ENCODE assay signal across 10 mouse cellular contexts in genomic region chr6:115987096-115987747, GRCm38 (mm10). TPM values are rescaled to one million over a fixed set of nuclear protein-coding genes. Genes with fewer than 3 reads are reported as not detected.
A peak's percentile ranks its signal among the peaks of the same experiment; 100 is the strongest.
DNase-seq lines count a peak whose midpoint lies in the region; ATAC-seq and TF ChIP-seq lines count a peak whose summit lies in the region.
"Had no signal": no experiment of that assay in that cellular context is flagged by ENCODE, and none has a peak within 500 bp of the region (broad histone marks: within the 10 kb centered on the region; RNA-seq: fewer than 3 reads in every experiment).

No protein-coding gene starts in this region.

- TF ChIP-seq POLR2A in CH12.LX (IDR thresholded peaks at IDR 0.05; ENCODE audit: low read depth, low read length): no peak; the same call in 1 of the 2 replicates

- no peak for DNase-seq in hindbrain, embryonic 10.5 days (ENCODE audit: low spot score)
- DNase-seq in CH12.LX (ENCODE audit: extremely low read depth): peak; percentile 82
- peak; percentile 58 to 68 for DNase-seq in kidney, postnatal 36 days
- no peak for DNase-seq in testis, postnatal 14 days (ENCODE audit: low spot score)
- DNase-seq in layer of hippocampus, adult 9-11 months: no peak
- DNase-seq: gastrocnemius, postnatal 14 days had no signal

- ATAC-seq in hindbrain, embryonic 16.5 days: no peak
- no peak for ATAC-seq in megakaryocyte-erythroid progenitor cell, adult 5-6 weeks (replicated peaks; ENCODE audit: low FRiP score, low TSS enrichment, poor library complexity, severe bottlenecking)

- peak; percentile 84 for TF ChIP-seq EP300 in CH12.LX (IDR thresholded peaks at IDR 0.05; ENCODE audit: low read length)

- 70% methylated on average over 9 of the region's 9 CpGs for WGBS in hindbrain, embryonic 10.5 days
- WGBS in hindbrain, embryonic 16.5 days: 58% methylated on average over 9 of the region's 9 CpGs

- no peak overlapping the region for H3K4me2 ChIP-seq in hindbrain, embryonic 16.5 days (ENCODE audit: low read length)
- H3K4me2 ChIP-seq in CH12.LX (ENCODE audit: insufficient read depth, low read depth, poor library complexity, severe bottlenecking): peak overlapping the region; percentile 71

- peaks cover 37% of the 10 kb centered on the region for H3K27me3 ChIP-seq in hindbrain, embryonic 10.5 days (ENCODE audit: insufficient read depth, poor library complexity, severe bottlenecking)
- H3K27me3 ChIP-seq in hindbrain, embryonic 16.5 days (replicated peaks; ENCODE audit: control insufficient read depth, insufficient read depth, low read length): peaks cover 9% of the 10 kb centered on the region
- H3K27me3 ChIP-seq in CH12.LX (replicated peaks): no peaks in the 10 kb centered on the region

- no peak overlapping the region; the same call in none of the 2 replicates for H3K9ac ChIP-seq in hindbrain, embryonic 16.5 days (ENCODE audit: low read depth, low read length)
- peak overlapping the region; percentile 27 for H3K9ac ChIP-seq in CH12.LX (ENCODE audit: insufficient read depth, low read depth)

- peaks cover 74% of the 10 kb centered on the region for H3K4me1 ChIP-seq in hindbrain, embryonic 10.5 days (replicated peaks)
- peaks cover 21% of the 10 kb centered on the region for H3K4me1 ChIP-seq in hindbrain, embryonic 16.5 days (ENCODE audit: control insufficient read depth, insufficient read depth, low read depth, low read length)
- H3K4me1 ChIP-seq in CH12.LX (ENCODE audit: control insufficient read depth in 1 of 2, insufficient read depth in 2 of 2): peaks cover 48 to 94% of the 10 kb centered on the region in 2 experiments
- peaks cover 61% of the 10 kb centered on the region for H3K4me1 ChIP-seq in brown adipose tissue, adult 24 weeks (ENCODE audit: control insufficient read depth, insufficient read depth, insufficient read length, low read length)

- H3K4me3 ChIP-seq in hindbrain, embryonic 10.5 days: 0 out of 2 replicates have a peak overlapping the region, but pooled peaks have one; percentile 4
- no peak overlapping the region for H3K4me3 ChIP-seq in hindbrain, embryonic 16.5 days (ENCODE audit: low read length)
- peak overlapping the region in 1 of 3 experiments; percentile 8 for H3K4me3 ChIP-seq in CH12.LX (replicated peaks in 1 of 3; ENCODE audit: low read depth in 2 of 3, low read length in 2 of 3, poor library complexity in 1 of 3)
- peak overlapping the region; percentile 9; the same call in 1 of the 2 replicates for H3K4me3 ChIP-seq in brown adipose tissue, adult 24 weeks (ENCODE audit: insufficient read depth, low read depth, low read length)
- H3K4me3 ChIP-seq: myocyte had no signal

- in situ Hi-C loops in CH12.LX (cut with MboI; ENCODE audit: low pct_ligation_motif_present, low pct_unique_long_range_greater_than_20kb, low sequenced_read_pairs): no loop called here

- TF ChIP-seq RAD21 in CH12.LX (IDR thresholded peaks at IDR 0.05; ENCODE audit: low read depth, low read length): no peak

- no peak for TF ChIP-seq CTCF in CH12.LX (conservative IDR thresholded peaks at IDR 0.05 in 1 of 2, IDR thresholded peaks at IDR 0.05 in 1 of 2; ENCODE audit: low read depth in 2 of 2, low read length in 2 of 2)

- dilution Hi-C loops in CH12.LX (cut with MboI; ENCODE audit: extremely low pct_ligation_motif_present, extremely low pct_unique_long_range_greater_than_20kb, low sequenced_read_pairs): no loop called here

- H3K9me3 ChIP-seq in hindbrain, embryonic 10.5 days: no peaks in the 10 kb centered on the region
- H3K9me3 ChIP-seq in hindbrain, embryonic 16.5 days (ENCODE audit: control insufficient read depth, low read length): no peaks in the 10 kb centered on the region
- H3K9me3 ChIP-seq in CH12.LX (replicated peaks; ENCODE audit: low read length): no peaks in the 10 kb centered on the region

- no peaks in the 10 kb centered on the region for H3K36me3 ChIP-seq in hindbrain, embryonic 10.5 days
- no peaks in the 10 kb centered on the region for H3K36me3 ChIP-seq in hindbrain, embryonic 16.5 days (ENCODE audit: control insufficient read depth, insufficient read depth, low read length)
- H3K36me3 ChIP-seq in CH12.LX (replicated peaks in 1 of 2; ENCODE audit: control insufficient read depth in 1 of 2, insufficient read depth in 1 of 2, low read length in 1 of 2): peaks cover 0 to 11% of the 10 kb centered on the region in 2 experiments

- peaks cover 43% of the 10 kb centered on the region for H3K79me2 ChIP-seq in CH12.LX (replicated peaks; ENCODE audit: control insufficient read depth, extremely low read depth, insufficient read depth, poor library complexity, severe bottlenecking)

- peak overlapping the region; percentile 70 for H3K27ac ChIP-seq in hindbrain, embryonic 10.5 days
- no peak overlapping the region; the same call in 1 of the 2 replicates for H3K27ac ChIP-seq in hindbrain, embryonic 16.5 days (ENCODE audit: low read depth, low read length)
- H3K27ac ChIP-seq in CH12.LX (ENCODE audit: insufficient read depth, low read depth): peak overlapping the region; percentile 97
- 0 out of 2 replicates have a peak overlapping the region, but pooled peaks have one; percentile 14 for H3K27ac ChIP-seq in brown adipose tissue, adult 24 weeks (replicated peaks; ENCODE audit: low read depth, low read length)

TF ChIP-seq in CH12.LX, 34 proteins besides CTCF, POLR2A, EP300 and RAD21 (continues in another document):
- TF ChIP-seq E2F4 (IDR thresholded peaks at IDR 0.05; ENCODE audit: insufficient replicate concordance, low read depth, low read length) (no peak), IRF4 (IDR thresholded peaks at IDR 0.05; ENCODE audit: low read depth, low read length) (peak; percentile 68), ELF1 (IDR thresholded peaks at IDR 0.05; ENCODE audit: low read depth, low read length) (peak; percentile 46; the same call in 1 of the 2 replicates), MXI1 (IDR thresholded peaks at IDR 0.05; ENCODE audit: low read depth, low read length) (peak; percentile 79), UBTF (IDR thresholded peaks at IDR 0.05; ENCODE audit: low read depth, low read length) (peak; percentile 30; the same call in 1 of the 2 replicates), BHLHE40 (IDR thresholded peaks at IDR 0.05; ENCODE audit: low read depth, low read length) (peak; percentile 92), ETS1 (conservative IDR thresholded peaks at IDR 0.05; ENCODE audit: low read depth, low read length) (peak; percentile 87), ZC3H11A (IDR thresholded peaks at IDR 0.05; ENCODE audit: low read depth, low read length) (no peak), TCF12 (IDR thresholded peaks at IDR 0.05; ENCODE audit: low read depth, low read length) (peak; percentile 95), JUN (IDR thresholded peaks at IDR 0.05; ENCODE audit: insufficient read depth, low read depth, low read length) (no peak), MYC (IDR thresholded peaks at IDR 0.05; ENCODE audit: low read depth, low read length) (0 out of 2 replicates have a peak, but pooled peaks have one; percentile 19), USF2 (conservative IDR thresholded peaks at IDR 0.05; ENCODE audit: low read depth, low read length) (no peak), KAT2A (IDR thresholded peaks at IDR 0.05; ENCODE audit: insufficient replicate concordance, low read length) (no peak), NELFE (IDR thresholded peaks at IDR 0.05; ENCODE audit: low read depth, low read length) (no peak), NRF1 (IDR thresholded peaks at IDR 0.05; ENCODE audit: low read depth, low read length) (no peak), USF1 (IDR thresholded peaks at IDR 0.05; ENCODE audit: low read depth, low read length) (peak; percentile 41; the same call in 1 of the 2 replicates), MAZ (IDR thresholded peaks at IDR 0.05; ENCODE audit: low read depth, low read length) (no peak), MAFK (IDR thresholded peaks at IDR 0.05; ENCODE audit: insufficient replicate concordance, low read length) (no peak), CHD2 (IDR thresholded peaks at IDR 0.05; ENCODE audit: low read length) (no peak; the same call in 1 of the 2 replicates), RCOR1 (conservative IDR thresholded peaks at IDR 0.05; ENCODE audit: low read depth, low read length) (no peak), HCFC1 (IDR thresholded peaks at IDR 0.05; ENCODE audit: low read depth, low read length) (no peak)

RNA-seq across cellular contexts. Expression of gene Plxnd1, which starts 7.6 kb away (rescaled TPM):
- 24.6 and 28.5 TPM in 2 replicates for polyA plus RNA-seq in hindbrain, embryonic 10.5 days (2016; fragmentation: Nextera tagmentation; extraction: Ambion mirVana)
- polyA plus RNA-seq in hindbrain, embryonic 16.5 days (2015; fragmentation: Nextera tagmentation; extraction: Ambion mirVana): 8.5 and 10.5 TPM in 2 replicates
- total RNA-seq in CH12.LX (2012; rRNA removed): 69.2 and 73.8 TPM in 2 replicates
- total RNA-seq in CH12.LX (2014; rRNA removed): 20.4 and 27.7 TPM in 2 replicates
- polyA plus RNA-seq in CH12.LX (2012; ENCODE audit: insufficient read length, low read depth): 49.3 and 63.2 TPM in 2 replicates
- polyA plus RNA-seq in brown adipose tissue, adult 24 weeks (2012; ENCODE audit: insufficient read depth, insufficient read length, missing spikeins): 20.2 and 24.0 TPM in 2 replicates
- total RNA-seq in megakaryocyte-erythroid progenitor cell, adult 5-6 weeks (2014; fragmentation: Nextera tagmentation): 0.72 and 1.6 TPM in 2 replicates
- total RNA-seq in megakaryocyte-erythroid progenitor cell, adult 5-6 weeks (2017): 0.11 and 1.4 TPM in 2 replicates

RNA-seq across cellular contexts. Expression of gene H1foo, which starts 42.5 kb away (rescaled TPM):
- not detected in 2 replicates for polyA plus RNA-seq in hindbrain, embryonic 10.5 days (2016; fragmentation: Nextera tagmentation; extraction: Ambion mirVana)
- polyA plus RNA-seq in hindbrain, embryonic 16.5 days (2015; fragmentation: Nextera tagmentation; extraction: Ambion mirVana): not detected in 2 replicates
- 0.89 and 1.3 TPM in 2 replicates for total RNA-seq in CH12.LX (2012; rRNA removed)
- 0.77 and 0.90 TPM in 2 replicates for total RNA-seq in CH12.LX (2014; rRNA removed)
- 1.0 and 1.4 TPM in 2 replicates for polyA plus RNA-seq in CH12.LX (2012; ENCODE audit: insufficient read length, low read depth)
- polyA plus RNA-seq in brown adipose tissue, adult 24 weeks (2012; ENCODE audit: insufficient read depth, insufficient read length, missing spikeins): not detected in 2 replicates
- total RNA-seq in megakaryocyte-erythroid progenitor cell, adult 5-6 weeks (2014; fragmentation: Nextera tagmentation): not detected in 2 replicates
- not detected in 2 replicates for total RNA-seq in megakaryocyte-erythroid progenitor cell, adult 5-6 weeks (2017)
- total RNA-seq: gastrocnemius, postnatal 14 days had no signal
- polyA plus RNA-seq: myocyte had no signal

RNA-seq across cellular contexts. Expression of gene Rho, which starts 55.7 kb away (rescaled TPM):
- 0.20 and 0.37 TPM in 2 replicates for polyA plus RNA-seq in hindbrain, embryonic 10.5 days (2016; fragmentation: Nextera tagmentation; extraction: Ambion mirVana)
- polyA plus RNA-seq in hindbrain, embryonic 16.5 days (2015; fragmentation: Nextera tagmentation; extraction: Ambion mirVana): 0.35 and 0.50 TPM in 2 replicates
- 0.04 and 0.17 TPM in 2 replicates for total RNA-seq in CH12.LX (2012; rRNA removed)
- total RNA-seq in CH12.LX (2014; rRNA removed): 0.04 TPM in 1 of 2 replicates, not detected in the other
- not detected in 2 replicates for polyA plus RNA-seq in CH12.LX (2012; ENCODE audit: insufficient read length, low read depth)
- polyA plus RNA-seq in brown adipose tissue, adult 24 weeks (2012; ENCODE audit: insufficient read depth, insufficient read length, missing spikeins): not detected in 2 replicates
- not detected in 2 replicates for total RNA-seq in megakaryocyte-erythroid progenitor cell, adult 5-6 weeks (2014; fragmentation: Nextera tagmentation)
- total RNA-seq in megakaryocyte-erythroid progenitor cell, adult 5-6 weeks (2017): not detected in 2 replicates

Comparison
In these comparisons a context has a peak if more than half of its experiments do, and no peak if none do; other contexts are left out.
1. DNase-seq: peak in CH12.LX (single experiment) and kidney, postnatal 36 days (2 of 2); none in hindbrain, embryonic 10.5 days (single experiment), testis, postnatal 14 days (single experiment) and layer of hippocampus, adult 9-11 months (single experiment).